Mouse (Mus musculus) neural tube, embryonic 14.5 days (tissue): Measurements from ENCODE around the gene Snx9. TPM values are rescaled to one million over a fixed set of nuclear protein-coding genes. Genes with fewer than 3 reads are reported as not detected.

Experiments used
- ATAC-seq: fragments of 200-750 bp; cut with Nextera tagmentation; 2 replicates; pipeline ENCODE4 v1.8.0; 2017; ENCODE audit warnings: low read depth, mild to moderate bottlenecking, moderate TSS enrichment, moderate library complexity
- H3K27ac ChIP-seq: fragments of 300-500 bp; sonication (generic); 2 replicates; pipeline ENCODE4 v1.5.1; 2014; ENCODE audit warnings: low read depth, mild to moderate bottlenecking, control low read depth, low read length, moderate library complexity, mixed read lengths
- H3K27me3 ChIP-seq: fragments of 300-500 bp; sonication (generic); 2 replicates; pipeline ENCODE4 v1.6.1; 2014; ENCODE audit warnings: low read length; ENCODE audit not compliant: control insufficient read depth, insufficient read depth
- H3K36me3 ChIP-seq: fragments of 300-500 bp; sonication (generic); 2 replicates; pipeline ENCODE4 v1.6.1; 2014; ENCODE audit warnings: low read length, mixed read lengths; ENCODE audit not compliant: control insufficient read depth, insufficient read depth
- H3K4me1 ChIP-seq: fragments of 300-500 bp; sonication (generic); 2 replicates; pipeline ENCODE4 v1.6.1; 2014; ENCODE audit warnings: low read length; ENCODE audit not compliant: control insufficient read depth, insufficient read depth
- H3K4me2 ChIP-seq: fragments of 300-500 bp; sonication (generic); 2 replicates; pipeline ENCODE4 v1.6.1; 2014; ENCODE audit warnings: mild to moderate bottlenecking, low read depth, low read length, control low read depth
- H3K4me3 ChIP-seq: fragments of 300-500 bp; sonication (generic); 2 replicates; pipeline ENCODE4 v1.5.1; 2014; ENCODE audit warnings: low read depth, low read length, control low read depth, mixed read lengths
- H3K9ac ChIP-seq: fragments of 300-500 bp; sonication (generic); replicated peaks from 2 replicates; pipeline ENCODE4 v1.6.1; 2014; ENCODE audit warnings: low read depth, mild to moderate bottlenecking, control low read depth, low read length, mixed read lengths
- H3K9me3 ChIP-seq: fragments of 300-500 bp; sonication (generic); 2 replicates; pipeline ENCODE4 v1.6.1; 2016; ENCODE audit warnings: low read length; ENCODE audit not compliant: control insufficient read depth
- WGBS: fragments of 180-500 bp; shearing (Covaris S2); extraction: QIAGEN DNeasy Blood & Tissue Kit; methylation state at CpG from one replicate; pipeline ENCODE4 v1.1.7; 2014; 5-methylcytosine and 5-hydroxymethylcytosine counted together
- polyA plus RNA-seq: library from polyadenylated mRNA; unstranded; fragments of >200 nt; fragmentation: Nextera tagmentation; extraction: Ambion mirVana; gene quantifications from 2 replicates; pipeline ENCODE4 v1.2.1, GENCODE M21; 2014

Snx9 gene
- polyA plus RNA-seq, 1 experiment from 2014 or later = 6.1 TPM

DNA sequence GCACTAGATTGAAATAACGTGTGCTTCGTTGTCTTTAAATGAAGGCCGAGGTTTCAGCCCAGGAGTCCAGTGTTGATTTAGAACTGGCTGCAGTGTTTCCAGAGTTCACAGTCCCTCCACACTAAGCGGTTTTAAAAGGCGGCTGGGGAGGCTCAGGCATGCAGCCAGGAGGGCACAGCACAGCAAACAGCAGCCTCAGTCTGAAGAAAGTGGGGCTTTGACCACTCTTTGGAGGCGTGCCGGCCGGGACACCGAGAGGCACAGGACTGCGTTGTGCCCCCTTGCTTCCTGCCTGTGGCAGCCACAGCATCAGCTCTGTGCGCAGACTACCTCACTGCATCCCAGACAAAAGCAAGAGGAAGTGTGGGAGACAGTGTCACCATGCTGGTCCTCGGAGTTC lies 70.5 kb downstream of the Snx9 start:
- Histone ChIP-seq H3K4me2 (no peak overlapping the region), H3K9me3 (no peaks in the 10 kb centered on the region), H3K4me1 (no peaks in the 10 kb centered on the region), H3K9ac (no peak overlapping the region), H3K4me3 (no peak overlapping the region), H3K27ac (no peak overlapping the region), H3K36me3 (no peaks in the 10 kb centered on the region), H3K27me3 (no peaks in the 10 kb centered on the region)
- no peak; the same call in 1 of the 2 replicates for ATAC-seq
- 75% methylated on average over 12 of the region's 12 CpGs for WGBS

DNA sequence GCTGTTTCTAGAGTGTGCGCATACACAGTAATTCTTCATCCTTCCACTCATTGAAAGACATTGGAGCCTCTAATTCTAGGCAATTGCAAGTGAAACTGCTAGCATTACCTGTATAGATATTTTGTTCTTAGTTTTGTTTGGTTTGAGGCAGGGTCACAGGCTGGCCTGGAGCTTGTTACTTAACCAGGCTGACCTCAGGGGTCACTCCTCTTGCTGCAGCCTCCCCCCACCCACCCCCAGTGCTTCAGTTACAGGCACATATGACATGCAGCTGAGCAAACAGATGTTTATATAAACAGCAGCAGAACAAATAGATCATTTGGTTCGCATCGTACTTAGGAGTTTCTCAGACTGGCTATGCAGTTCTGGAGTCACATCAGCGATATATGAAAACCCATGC lies 71.7 kb downstream of the Snx9 start:
- H3K36me3 ChIP-seq = no peaks in the 10 kb centered on the region
- no peak overlapping the region for H3K4me3 ChIP-seq
- H3K27me3 ChIP-seq = no peaks in the 10 kb centered on the region
- no peaks in the 10 kb centered on the region for H3K4me1 ChIP-seq
- ATAC-seq = no peak
- 90% methylated on average over 4 of the region's 4 CpGs for WGBS
- H3K9ac ChIP-seq = no peak overlapping the region
- H3K9me3 ChIP-seq = no peaks in the 10 kb centered on the region
- H3K27ac ChIP-seq = no peak overlapping the region
- no peak overlapping the region for H3K4me2 ChIP-seq

DNA sequence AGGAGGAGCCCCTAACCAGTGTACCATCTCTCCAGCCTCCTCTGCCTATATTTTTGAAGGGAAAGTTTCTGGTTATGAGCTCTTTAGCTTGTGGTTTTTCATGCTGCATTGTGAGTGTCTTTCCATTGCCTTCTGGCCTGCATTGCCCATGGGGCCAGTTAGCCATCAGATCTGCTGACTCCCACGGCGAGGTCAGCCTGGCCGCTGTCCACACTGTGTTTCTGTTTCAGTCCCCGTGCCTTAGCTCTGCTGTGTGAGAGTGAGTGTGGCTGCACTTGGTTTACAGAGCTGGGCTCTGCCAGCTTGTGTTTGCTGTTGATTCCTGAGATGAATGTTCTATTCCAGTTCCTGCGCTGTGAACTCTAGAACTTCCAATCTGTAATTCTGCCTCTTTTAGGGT lies 73.1 kb downstream of the Snx9 start:
- H3K36me3 ChIP-seq = no peaks in the 10 kb centered on the region
- no peak overlapping the region for H3K27ac ChIP-seq
- H3K4me1 ChIP-seq = no peaks in the 10 kb centered on the region
- H3K27me3 ChIP-seq = no peaks in the 10 kb centered on the region
- 73% methylated on average over 5 of the region's 5 CpGs for WGBS
- no peak overlapping the region for H3K9ac ChIP-seq
- ATAC-seq = no peak
- H3K9me3 ChIP-seq = no peaks in the 10 kb centered on the region
- H3K4me3 ChIP-seq = no peak overlapping the region
- no peak overlapping the region for H3K4me2 ChIP-seq

DNA sequence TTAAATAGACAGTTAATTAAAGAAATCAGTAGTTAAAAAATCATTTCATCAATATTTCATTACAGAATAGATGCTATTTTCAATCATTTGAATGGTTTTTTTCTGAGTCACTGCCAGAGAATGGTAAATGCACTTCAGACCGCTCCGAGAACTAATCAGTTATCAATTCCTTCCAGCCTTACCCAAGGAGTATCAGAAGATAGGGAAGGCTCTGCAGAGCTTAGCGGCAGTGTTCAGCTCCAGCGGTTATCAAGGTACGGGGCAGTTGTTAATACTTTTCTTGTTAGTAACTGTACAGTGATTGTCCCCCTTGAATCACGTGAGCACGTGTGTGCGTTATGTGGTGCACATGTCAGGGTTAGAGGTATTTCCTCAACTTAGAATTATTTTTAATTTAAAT lies 80.8 kb downstream of the Snx9 start:
- Histone ChIP-seq H3K4me1 (no peaks in the 10 kb centered on the region), H3K9me3 (no peaks in the 10 kb centered on the region), H3K27ac (no peak overlapping the region), H3K27me3 (no peaks in the 10 kb centered on the region), H3K36me3 (no peaks in the 10 kb centered on the region), H3K4me3 (no peak overlapping the region), H3K4me2 (no peak overlapping the region), H3K9ac (no peak overlapping the region)
- no peak for ATAC-seq
- WGBS = 93% methylated on average over 8 of the region's 8 CpGs

DNA sequence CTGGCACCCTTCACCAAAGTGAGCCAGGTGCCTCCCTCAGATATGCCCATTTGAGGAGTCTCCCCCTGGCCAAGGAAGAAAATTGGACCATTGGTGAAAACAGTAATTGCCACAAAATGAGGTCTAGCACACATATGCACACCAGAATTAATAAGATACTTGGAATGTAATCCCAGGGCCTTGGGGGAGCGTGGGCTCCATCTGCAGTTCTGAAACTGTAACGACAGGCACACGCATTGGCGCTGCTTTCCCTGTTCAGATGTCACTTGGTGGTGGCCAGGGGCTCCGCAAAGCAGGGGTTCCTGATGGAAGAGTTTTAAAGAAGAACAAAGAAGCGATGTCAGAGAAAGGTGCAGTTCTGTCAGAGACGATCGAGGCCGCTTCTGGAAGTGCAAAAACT lies 82.2 kb downstream of the Snx9 start:
- Histone ChIP-seq H3K4me1 (no peaks in the 10 kb centered on the region), H3K27ac (no peak overlapping the region), H3K4me2 (no peak overlapping the region), H3K9ac (no peak overlapping the region), H3K36me3 (no peaks in the 10 kb centered on the region), H3K4me3 (no peak overlapping the region), H3K9me3 (no peaks in the 10 kb centered on the region), H3K27me3 (no peaks in the 10 kb centered on the region)
- no peak; the same call in 1 of the 2 replicates for ATAC-seq
- WGBS = 75% methylated on average over 9 of the region's 9 CpGs

DNA sequence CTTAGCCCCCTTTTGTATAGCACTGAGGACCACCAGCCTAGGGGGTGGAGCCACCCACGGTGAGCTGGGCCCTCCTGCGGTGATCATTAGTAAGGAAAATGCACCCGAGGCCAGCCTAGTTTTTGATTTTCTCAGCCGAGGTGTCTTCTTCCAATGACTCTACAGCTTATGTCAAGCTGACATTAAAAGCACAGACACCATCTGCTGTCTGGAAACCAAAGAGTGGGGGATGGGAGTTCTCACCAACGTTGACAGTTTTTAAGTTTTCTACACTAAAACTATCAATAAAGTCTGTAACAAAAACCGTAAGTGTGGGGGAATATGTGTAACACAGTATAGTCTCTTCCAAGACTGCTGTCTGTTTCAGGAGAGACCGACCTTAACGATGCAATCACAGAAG lies 83.1 kb downstream of the Snx9 start:
- H3K27me3 ChIP-seq = no peaks in the 10 kb centered on the region
- 63% methylated on average over 8 of the region's 8 CpGs for WGBS

DNA sequence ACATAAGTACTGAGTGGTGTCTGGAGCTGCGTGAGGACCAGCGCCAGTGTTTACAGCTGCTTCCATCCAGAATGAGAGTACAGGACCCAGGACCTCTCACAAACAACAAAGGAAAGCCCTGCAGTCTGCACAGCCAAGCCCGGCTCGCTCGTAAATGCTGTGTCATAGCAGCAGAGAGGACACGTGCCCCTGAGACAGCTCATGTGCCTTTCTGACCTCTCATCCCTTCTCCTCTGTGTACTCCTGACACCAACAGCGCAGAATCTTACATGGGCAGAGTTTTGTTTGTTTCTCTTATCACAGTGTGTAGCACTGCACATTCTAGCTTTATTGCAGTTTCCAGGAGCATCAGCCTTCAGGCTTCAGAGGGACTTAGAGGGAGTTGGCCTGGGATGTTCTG lies 85.6 kb downstream of the Snx9 start:
- H3K9ac ChIP-seq = no peak overlapping the region
- no peaks in the 10 kb centered on the region for H3K9me3 ChIP-seq
- H3K4me2 ChIP-seq = no peak overlapping the region
- no peak overlapping the region for H3K4me3 ChIP-seq
- H3K27ac ChIP-seq = no peak overlapping the region
- 50% methylated on average over 7 of the region's 7 CpGs for WGBS
- ATAC-seq = no peak
- 0 out of 2 replicates have a peak, but pooled peaks cover 4% of the 10 kb centered on the region for H3K36me3 ChIP-seq
- no peaks in the 10 kb centered on the region for H3K4me1 ChIP-seq
- H3K27me3 ChIP-seq = no peaks in the 10 kb centered on the region

More for the DNA sequence above, 83.1 kb downstream of the Snx9 start:
- Histone ChIP-seq H3K27ac (no peak overlapping the region), H3K9ac (no peak overlapping the region), H3K4me2 (no peak overlapping the region), H3K4me1 (no peaks in the 10 kb centered on the region), H3K4me3 (no peak overlapping the region), H3K36me3 (no peaks in the 10 kb centered on the region), H3K9me3 (no peaks in the 10 kb centered on the region)
- ATAC-seq = no peak

DNA sequence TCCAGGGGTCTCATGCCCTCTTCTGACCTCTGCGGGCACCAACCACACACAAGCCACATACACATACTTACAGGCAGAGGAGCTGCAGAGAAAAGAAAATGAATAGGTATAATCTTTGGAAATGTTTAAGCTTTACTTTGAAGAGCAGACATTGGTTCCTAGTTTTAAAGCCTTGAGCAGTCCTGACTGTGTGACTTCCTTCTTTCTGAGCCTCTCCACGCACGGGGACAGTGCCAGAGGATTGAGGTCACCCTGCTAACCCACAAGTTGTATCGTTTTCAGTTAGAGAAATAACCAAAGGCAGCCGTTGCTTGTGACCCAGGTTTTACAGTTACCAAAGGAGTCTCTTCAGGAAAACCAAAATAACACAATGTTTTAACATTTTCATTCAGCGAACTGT lies 87.9 kb downstream of the Snx9 start:
- 88% methylated on average over 6 of the region's 6 CpGs for WGBS
- Histone ChIP-seq H3K4me3 (no peak overlapping the region), H3K9me3 (no peaks in the 10 kb centered on the region), H3K27me3 (no peaks in the 10 kb centered on the region), H3K36me3 (0 out of 2 replicates have a peak, but pooled peaks cover 4% of the 10 kb centered on the region), H3K4me2 (no peak overlapping the region), H3K9ac (no peak overlapping the region), H3K27ac (no peak overlapping the region), H3K4me1 (no peaks in the 10 kb centered on the region)
- no peak for ATAC-seq

DNA sequence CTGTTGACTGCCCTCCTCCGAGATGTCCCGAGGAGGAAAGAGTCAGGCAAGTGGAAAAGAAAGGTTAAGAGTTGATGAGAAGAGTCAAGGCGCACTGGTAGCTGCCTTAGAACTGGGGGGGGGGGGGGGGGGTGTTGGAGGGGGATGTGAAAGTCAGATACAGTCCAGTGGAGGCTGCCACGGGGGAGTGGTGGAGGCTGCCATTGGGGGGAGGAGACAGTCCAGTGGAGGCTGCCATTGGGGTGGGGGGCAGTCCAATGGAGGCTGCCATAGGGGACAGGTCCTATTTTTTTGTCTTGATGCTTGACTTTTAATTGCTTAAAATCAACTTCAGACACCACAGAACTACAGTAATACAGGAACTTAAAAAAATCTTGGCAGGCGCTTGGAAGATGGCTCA lies 91.0 kb downstream of the Snx9 start:
- WGBS = 94% methylated on average over 5 of the region's 5 CpGs
- Histone ChIP-seq H3K27me3 (no peaks in the 10 kb centered on the region), H3K4me2 (no peak overlapping the region), H3K9ac (no peak overlapping the region), H3K4me3 (no peak overlapping the region), H3K36me3 (0 out of 2 replicates have a peak, but pooled peaks cover 4% of the 10 kb centered on the region), H3K9me3 (no peaks in the 10 kb centered on the region), H3K27ac (no peak overlapping the region), H3K4me1 (peaks cover 5% of the 10 kb centered on the region; the same call in 1 of the 2 replicates)
- no peak for ATAC-seq
